Mouse (Mus musculus): ENCODE results near the gene Rasgrf2.

- TF ChIP-seq CTCF (IDR thresholded peaks at IDR 0.05; ENCODE audit: control insufficient read depth, insufficient read depth, low read length) (no peak), POLR2A (IDR thresholded peaks at IDR 0.05; ENCODE audit: borderline replicate concordance, control insufficient read depth, low read depth, low read length) (no peak)
These were observed 101.8 kb downstream of the Rasgrf2 start for GRCm38 (mm10) chr13:92029666-92030065.

All from bone marrow, adult 2 months (tissue).